Mouse (Mus musculus) spleen, postnatal 10 days (tissue): ENCODE measurements around the gene Ddx23.

Source experiments
- DNase-seq, 2 experiments: peaks; one replicate each; pipeline ENCODE4 v3.0.0; 2021 to 2022; ENCODE audit warnings: low spot score in 2 of 2

The Ddx23 gene

DNA sequence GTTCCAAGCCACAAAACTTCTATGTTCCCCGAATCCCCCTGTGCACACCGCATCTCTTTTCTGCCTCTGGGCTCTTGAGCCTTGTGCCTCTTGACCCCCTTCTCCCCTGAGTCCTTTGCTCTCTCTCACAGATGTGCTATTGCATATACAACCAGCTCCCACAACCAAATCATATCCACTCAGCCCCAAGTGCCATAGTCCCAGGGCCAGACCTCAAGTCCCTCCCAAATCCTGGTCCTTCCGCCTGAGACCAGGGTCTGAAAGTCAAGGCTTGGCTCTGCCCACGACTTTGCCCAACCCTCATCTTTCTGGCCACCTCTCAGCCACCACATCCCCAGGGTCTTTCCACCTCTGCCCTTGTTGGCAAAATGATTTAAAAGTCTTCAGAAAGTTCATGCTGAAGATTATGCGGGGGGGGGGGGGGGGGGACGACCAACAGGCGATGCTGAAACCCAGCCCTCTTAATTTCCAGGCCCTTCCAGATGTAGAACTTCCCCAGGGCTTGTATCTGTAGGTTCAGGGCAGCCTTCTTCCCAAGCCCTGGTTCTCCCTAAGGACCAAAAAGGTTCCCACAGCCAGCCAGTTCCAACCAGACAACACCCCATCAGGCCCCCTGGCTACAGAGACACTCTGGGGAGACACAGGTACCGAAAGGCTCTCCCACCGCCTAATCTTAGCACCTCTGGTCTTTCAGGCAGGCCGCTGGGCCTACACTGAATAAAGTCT, 54.5 kb downstream of the Ddx23 start:
- DNase-seq: peak in 1 of 2 experiments; percentile 37

DNA sequence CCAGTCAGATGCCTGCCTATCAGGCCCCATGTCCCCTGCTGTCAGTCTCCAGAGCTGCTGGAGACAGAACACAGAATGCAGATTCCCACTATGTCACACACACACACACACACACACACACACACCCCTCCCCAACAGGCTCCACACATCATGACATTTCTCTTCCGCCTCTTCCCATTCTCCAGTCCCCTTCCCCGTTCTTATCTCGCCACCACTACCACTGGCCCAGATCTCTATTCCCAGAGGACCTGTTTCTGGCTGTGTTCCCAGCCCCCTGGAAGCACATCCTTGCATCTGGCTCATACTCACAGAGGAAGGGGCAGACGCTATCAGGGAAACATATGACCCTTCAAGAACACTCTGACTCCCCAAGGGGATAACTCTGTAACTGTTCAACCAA, 55.1 kb downstream of the Ddx23 start:
- no peak for DNase-seq

DNA sequence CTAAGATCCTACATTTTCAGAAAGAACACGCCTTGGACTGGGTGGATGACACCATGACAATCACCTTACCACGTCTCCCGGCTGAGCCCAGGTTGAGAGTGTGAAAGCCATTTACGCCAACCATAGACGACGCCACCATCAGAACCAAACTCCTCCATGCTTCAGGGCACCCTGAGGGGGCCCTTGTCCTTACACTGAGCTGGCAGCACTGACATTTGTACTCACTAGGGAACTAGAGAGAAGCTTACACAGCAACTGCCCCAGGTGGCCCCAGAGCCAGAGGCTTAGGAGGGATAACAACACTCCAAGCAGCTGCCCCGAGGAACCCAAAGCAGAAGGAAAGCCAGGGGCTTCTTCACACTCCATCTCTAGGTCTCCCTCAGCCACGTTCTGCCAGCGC, 56.0 kb downstream of the Ddx23 start:
- DNase-seq: peak in 1 of 2 experiments; percentile 38

DNA sequence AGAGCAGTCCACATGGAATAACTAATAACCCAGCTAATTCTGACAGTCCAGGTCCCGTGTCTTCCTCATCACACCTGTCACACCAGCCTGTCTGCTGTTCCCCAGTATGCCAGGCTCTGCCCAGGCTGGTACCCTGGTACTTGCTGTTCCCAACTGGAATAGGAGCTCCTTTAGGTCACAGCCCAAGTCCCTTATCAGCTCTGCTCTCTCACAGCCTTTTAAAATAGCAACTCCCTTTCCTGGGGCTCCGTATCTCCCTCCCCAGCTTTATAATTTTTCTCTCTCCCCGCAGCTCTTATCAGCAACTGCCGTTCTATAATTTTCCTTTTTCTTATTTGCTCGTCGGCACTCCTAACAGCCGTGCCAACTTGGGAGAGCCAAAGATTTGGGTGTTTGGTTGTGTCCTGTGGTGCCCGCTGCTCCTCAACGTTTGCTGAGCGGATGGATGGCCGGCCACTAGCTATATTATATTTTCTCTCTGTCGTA, 56.6 kb downstream of the Ddx23 start:
- peak; percentile 46 to 47 for DNase-seq

DNA sequence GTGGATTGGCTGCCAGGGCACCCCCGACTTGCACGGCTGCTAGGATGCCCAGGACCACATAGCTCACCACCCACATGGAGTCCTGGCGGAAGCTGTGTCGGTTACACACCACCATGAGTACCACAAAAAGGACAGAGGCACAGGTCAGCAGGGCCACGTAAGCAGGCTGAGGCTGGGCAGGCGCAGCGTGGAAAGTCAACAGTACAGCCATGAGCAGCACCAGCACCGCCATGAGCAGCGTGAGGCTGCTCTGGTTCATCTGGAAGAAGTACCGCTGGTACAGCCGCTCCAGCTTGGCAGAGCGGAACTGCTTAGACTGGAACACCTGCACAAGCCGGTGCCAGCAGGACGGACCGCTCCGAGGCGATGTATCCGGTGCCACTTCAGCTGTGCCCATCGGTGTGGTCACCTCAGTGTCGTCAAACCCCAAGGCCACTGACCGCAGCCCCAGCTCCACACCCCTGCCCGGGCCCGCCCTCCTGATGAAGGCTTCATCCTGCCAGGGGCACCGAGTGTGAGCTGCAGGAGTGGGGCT, 58.6 kb downstream of the Ddx23 start:
- DNase-seq: no peak

DNA sequence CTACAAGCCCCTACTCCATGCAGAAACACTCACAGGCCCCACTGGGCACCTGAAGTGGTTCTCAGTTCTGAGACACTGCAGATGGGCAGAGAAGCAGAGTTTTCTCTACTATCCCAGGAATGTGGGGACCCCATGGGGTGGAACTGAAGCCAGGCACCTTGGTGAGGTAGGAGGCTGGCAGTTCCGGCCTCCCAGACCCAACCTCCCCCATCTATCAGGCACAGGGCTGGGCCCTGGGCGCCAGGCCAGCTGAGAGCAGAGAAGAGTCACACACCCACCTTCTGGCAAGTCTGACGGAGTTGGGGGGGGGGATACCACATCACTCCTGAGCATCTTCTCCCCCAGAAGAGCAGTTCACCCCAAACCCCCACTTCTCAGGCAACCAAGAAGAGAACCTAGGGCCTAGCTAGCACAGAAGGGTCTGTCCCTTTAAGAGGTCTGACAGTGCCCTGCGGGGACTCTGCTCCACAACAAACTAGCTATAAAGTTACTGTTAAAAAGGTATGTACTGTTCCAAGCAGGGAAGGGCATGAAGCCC, 59.7 kb downstream of the Ddx23 start:
- DNase-seq: peak; percentile 46 to 49

DNA sequence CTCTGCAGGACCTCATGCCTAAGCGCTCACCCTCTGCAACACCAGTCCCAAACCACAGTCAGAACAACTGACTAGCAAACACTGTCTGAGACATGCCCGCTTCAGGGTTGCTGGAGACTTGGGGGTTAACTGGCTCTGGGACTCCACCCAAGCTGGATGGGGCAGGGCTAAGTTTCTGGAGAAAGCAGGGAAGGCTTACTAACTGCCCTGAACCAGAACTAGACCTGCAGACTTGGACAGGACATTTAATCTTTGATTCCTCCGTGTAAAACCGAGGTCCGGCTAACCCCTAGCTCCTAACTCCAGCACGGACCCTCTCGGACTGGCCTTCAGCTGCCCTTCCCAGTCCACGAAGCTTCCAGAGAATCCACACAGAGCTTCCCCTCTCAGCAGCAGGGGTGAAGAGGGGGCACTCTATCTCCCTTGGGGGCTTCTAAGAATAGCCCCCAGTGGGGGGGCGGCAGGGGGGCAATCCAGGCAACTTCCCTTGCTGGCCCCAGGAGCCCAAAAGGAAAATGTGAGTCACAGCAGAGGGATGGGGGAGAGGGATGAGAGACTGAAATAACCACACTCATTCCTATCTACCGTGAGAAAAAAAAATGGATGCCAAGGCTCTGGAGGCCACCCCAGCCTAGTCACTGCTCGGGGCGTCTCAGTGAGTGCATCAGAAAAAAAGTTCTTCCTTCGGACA, 60.4 kb downstream of the Ddx23 start:
- DNase-seq: peak in 1 of 2 experiments; percentile 49

DNA sequence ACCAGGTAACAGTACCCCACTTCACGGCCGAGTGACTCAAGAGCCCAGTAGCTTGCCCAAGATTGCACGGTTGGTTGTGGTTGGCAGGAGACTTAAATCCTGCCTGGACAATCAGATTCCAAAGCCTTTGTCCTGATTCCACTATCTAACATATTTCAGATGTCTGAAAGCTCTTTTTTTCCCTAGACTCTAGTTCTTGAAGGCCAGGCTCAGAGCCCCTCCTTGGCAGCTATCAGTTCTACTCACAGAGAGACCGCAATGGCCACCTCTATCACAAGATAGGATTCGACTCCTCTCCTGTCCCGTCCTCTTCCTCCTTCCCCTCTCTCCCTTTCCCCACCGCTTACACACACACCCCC, 60.9 kb downstream of the Ddx23 start:
- DNase-seq: no peak

DNA sequence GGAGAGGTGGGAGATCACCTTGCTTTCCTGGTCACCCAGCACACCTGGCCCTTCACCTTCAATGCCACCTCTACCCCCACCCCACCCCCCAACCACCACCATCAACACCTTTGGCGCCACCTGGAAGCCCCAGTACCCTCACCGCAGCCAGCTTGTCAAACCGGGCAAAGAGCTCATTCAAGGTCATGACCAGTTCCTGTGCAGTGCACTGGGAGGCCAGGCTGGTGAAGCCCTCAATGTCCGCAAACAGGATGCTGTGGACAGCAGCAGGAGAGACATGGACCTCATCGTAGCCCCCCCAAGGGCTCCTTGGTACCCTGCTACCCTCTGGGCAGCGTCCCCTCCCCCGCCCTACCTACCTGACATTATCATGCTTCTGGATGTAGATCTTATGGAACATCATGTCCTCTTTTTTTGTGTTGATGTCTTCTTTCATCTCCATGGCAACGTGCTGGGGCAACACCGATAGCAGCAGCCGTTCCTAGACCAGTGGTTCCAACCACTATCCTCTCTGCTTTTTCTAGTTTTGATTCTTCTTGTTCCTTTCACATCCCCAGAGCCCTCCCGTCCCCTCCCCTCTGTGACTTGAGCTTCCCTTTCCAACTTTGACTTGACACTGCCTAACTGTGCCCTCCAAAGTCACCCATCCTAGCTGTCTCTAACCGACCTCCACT, 62.5 kb downstream of the Ddx23 start:
- no peak for DNase-seq

DNA sequence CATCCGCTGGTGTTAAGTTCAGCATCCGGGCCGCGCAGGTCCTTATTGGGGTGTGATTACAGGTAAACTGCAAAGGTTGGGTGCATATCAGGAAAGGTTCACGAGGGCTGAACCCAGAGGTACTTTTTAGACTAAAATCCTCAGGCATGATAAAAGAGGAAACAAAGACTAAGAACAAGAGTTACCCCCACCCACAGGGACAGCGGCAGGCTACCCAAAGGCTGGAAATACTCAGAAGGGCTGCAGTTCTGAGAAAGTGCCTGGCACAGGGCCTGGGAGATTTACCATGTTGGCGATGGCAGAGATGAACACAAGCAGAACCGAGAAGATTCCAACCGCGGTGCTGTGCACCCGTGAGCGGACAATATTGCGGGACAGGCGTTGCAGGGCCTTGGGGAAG, 66.1 kb downstream of the Ddx23 start:
- no peak for DNase-seq
